Mouse (Mus musculus) urinary bladder, adult 18-20 months (tissue): ENCODE data around the gene Plekhg2.

Experiments
- DNase-seq, 2 experiments: peaks; one replicate each; pipeline ENCODE4 v3.0.0; 2022; ENCODE audit warnings: low spot score in 2 of 2, mixed read lengths in 2 of 2

Gene Plekhg2

DNA sequence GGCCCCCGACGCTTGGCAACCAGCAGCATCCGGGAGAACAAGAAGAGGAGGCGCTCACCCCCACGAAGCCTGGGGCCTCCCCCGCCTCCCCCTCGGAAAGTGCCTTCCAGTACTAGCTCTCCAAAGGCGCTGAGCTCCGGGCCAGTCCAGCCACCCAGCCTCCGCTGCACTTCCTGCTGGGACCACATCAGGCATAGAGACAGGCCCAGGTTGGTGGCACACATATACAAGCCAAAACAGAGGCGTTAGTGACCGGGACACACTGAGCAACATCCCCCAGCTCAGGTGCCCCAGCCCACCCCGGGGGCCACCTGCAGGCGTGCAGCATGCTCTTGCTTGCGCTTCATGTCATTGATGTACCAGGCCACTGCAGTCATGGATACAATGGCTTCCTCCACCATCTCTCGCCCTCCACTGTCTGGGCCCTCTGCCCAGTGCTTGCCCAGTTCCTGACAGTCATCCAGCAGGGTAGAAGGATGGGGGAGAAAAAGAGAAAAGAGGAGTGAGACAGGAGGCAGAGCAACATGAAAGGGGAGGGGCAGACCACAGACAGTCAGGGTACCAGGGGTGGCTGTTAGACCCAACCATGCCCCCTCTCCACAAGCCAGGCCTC, 4.6 kb downstream of the Plekhg2 start:
- DNase-seq = no peak

DNA sequence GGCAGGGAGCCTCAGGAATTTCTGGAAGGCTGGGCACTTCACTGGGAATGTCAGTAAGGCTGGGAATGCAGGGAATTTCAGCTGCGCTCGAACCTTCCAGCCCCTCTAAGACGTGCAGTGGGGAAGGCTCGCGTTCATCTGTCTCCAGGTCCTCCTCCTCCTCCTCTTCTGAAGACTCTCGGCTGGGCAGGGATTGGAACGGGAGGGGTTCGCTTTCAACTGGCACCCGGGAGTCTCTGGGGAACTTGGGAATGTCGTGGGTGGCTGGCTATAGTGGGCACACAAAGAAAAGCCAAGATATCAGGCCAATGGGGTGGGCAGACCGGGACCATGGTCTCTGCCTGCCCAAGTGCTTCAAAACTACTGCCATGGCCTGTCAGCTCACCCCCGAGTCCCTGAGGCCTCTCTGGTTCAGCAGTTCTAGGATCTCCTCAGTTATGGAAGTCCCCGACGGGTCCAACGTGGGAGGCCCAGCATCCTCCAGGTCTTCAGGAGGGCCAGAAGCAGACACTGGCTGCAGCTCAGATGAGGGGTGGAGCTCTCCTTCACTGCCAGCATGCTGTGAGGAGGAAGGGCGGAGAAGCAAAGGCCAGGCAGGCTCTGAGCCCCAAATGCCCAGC, 9.8 kb downstream of the Plekhg2 start:
- no peak for DNase-seq

DNA sequence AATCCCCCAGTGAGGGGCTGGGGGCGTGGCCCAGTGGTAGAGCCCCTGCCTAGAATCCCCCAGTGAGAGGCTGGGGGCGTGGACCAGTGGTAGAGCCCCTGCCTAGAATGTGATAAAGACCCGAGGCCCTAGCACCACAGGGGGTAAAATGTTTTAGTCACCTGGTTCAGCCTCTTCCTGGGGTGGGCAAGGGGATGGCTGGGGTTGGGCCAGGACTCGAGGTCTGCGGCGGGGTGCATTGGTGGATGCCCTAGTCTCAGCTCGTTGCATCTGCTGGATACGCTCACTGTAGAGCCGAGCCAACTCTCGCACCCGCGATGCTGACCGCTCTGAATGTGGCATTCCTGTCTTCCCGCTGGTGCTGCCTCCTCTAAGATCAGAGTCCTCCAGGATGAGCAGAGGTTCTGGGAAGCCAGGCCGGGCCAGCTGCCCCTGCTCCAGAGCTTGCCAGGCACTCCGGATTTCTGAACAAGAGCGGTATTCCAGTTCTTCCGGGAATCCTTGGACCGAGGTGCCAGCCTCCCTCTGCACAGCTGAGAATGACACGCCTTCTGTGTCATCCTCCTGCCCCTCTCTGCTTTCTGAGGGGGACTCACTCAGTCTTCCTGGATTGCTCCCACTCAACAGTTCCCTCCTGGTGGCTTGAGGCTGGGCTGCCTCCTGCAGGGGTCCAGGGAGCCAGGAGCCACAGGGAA, 10.6 kb downstream of the Plekhg2 start:
- DNase-seq = no peak

DNA sequence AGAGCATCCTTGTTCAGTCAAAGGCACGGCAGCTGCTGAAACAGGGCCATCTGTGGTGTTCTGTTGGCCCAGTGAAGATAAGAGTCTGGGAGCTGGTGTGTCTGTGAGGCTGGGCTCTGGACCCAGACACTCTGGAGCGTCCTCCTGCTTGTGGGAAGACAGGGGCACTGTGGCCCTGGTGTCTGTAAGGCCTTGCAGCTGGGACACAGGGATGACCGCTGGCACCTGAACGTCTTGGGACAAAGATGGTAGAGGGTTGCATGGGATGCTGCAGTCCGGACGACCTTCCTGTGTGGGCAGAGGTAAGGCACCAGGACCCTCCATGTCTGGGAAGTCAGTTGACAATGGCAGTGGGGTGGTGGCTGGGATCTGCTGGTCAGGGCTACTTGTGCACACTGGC, 12.1 kb downstream of the Plekhg2 start:
- DNase-seq = no peak

DNA sequence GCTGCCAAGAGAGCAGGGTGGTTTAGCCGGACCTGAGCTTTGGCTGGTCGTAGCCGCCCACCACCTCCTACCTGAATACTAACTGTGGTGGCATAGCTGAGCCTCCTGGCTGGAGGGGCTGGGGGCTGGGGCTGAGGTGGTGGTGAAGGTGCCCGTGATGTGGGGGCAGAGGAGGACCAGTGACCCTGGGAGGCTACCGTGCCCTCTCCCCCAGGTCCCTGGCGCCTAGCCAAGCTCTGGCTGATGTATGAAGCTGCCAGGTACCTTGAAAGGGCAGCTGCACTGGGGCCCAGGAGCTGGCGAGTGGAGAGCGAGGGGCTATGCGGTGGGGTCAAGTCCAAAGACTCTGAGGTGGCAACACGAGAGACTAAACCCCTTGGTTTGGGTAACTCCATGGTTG, 12.5 kb downstream of the Plekhg2 start:
- DNase-seq = no peak

DNA sequence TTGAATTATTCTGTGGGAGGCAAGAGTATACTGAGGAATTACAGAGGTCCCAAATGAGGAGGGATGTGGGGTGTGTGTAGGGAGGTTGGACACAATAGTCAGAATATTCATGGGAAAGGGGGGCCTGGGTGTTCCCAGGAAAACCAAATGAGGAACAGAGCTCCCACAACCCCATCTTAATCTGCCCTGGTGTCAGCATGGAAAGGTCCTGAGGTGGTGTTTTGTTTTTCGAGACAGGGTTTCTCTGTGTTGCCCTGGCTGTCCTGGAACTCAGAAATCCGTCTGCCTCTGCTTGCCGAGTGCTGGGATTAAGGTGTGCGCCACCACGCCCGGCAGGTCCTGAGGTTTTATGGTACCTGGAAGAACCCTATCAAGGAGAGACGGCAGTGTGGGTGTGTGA, 14.0 kb downstream of the Plekhg2 start:
- no peak for DNase-seq

DNA sequence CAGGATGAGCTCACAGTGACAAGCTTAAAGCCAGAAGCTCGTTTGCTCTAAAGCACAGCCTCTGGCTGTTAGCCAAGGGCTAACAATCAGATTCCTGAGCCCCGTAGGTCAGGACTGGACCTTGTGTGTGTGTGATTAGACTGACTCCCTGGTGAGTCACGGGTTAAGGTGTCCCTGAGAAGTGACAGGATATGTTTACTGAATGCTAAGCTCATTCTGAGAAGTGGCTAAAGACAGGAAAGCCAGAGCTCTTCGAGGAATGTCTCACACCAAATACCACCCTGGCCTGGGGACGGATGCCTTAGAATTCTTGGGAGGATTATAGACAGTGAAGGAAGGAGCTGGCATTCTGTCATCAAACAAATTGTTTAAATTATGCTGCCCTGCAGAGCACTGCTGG, 14.4 kb downstream of the Plekhg2 start:
- no peak for DNase-seq

DNA sequence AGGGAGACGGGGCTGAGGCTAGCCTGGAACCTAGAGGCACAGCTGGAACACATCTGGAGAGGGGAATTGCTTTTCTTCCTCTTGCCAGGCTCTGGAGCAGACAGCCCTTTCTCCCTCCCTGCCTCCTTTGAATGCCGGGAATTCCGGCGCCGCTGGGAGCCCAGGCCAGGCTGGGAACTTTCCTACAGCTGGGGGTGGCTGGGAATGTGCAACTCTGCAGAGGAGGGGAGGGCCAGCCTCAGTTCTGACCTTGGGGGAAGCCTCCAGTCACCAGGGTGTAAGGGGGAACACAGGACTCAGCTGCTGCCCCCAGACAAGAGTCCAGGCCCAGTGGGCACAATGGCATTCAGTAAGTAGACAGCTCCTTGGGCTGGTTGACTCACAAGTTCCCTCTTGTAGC, 15.4 kb downstream of the Plekhg2 start:
- no peak for DNase-seq

DNA sequence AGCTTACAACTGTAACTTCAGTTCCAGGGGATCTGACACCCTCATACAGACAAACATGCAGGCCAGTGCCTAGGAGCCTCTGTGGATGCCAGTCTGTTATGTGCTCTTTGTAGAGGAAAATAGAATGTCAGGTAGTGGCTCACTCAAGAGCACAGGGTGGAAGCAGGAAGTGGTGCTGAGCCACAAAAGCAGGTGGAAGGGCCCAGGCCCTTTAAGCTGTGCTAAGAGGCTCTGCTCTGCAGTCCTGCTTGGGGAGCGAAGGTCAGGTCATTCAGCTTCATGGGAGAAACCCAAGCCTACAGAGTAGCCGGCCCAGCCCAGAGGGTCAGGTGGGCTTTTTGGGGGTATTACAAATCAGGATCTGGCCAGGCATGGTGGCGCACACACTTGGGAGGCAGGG, 17.2 kb downstream of the Plekhg2 start:
- DNase-seq = no peak

DNA sequence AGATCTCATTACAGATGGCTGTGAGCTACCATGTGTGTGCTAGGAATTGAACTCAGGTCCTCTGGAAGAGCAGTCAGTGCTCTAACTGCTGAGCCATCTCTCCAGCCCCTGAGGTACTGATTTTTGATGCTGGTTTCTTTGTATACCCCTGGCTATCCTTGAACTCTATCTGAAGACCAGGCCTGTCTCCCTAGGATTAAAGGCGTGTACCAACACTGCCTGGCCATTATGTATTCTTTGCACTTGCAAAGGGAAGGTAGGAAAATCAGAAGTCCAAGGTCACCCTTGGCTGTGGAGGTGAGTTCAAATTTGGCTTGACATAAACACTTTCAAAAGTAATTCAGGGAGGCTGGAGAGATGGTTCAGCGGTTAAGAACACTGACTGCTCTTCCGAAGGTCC, 17.8 kb downstream of the Plekhg2 start:
- DNase-seq = no peak

DNA sequence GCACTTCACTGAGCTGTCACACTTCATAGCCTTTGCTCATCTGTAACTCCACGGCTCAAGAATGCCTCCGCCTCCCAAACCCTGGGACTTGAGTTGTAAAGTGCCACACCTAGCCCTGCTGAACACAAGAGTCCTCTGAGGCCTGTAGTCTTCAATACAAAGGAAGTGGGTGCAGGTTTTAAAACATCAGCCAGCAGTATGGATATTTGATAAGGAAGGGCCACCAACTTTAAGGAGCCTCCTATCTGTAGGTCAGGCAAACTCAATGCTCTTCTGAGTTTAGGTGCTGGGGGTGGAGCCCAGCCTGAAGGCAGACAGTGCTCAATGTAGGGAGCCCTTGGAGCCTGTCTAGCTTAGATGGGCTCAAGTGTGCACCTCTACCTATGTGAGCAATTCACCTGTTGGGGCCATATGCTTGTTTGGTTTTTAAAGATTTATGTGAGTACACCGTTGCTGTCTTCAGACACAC, 18.3 kb downstream of the Plekhg2 start:
- DNase-seq = no peak

DNA sequence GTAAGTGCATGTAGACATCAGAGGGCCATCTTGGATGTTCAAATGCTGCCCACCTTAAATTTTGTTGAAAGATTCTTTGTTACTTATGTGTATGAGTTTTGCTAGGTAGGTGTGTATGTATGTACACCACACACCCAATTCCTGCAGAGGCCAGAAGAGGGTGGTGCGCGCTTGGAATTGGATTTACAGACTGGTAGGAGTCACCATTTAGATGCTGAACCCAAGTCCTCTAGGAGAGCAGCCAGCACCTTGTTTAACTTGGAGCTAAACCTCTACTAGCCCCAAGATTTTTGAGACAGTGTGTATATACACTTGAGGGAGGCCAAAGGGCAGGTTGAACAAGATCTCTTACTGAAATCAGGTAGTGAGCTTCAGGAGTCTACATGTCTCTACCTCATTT, 19.1 kb downstream of the Plekhg2 start:
- DNase-seq = no peak

DNA sequence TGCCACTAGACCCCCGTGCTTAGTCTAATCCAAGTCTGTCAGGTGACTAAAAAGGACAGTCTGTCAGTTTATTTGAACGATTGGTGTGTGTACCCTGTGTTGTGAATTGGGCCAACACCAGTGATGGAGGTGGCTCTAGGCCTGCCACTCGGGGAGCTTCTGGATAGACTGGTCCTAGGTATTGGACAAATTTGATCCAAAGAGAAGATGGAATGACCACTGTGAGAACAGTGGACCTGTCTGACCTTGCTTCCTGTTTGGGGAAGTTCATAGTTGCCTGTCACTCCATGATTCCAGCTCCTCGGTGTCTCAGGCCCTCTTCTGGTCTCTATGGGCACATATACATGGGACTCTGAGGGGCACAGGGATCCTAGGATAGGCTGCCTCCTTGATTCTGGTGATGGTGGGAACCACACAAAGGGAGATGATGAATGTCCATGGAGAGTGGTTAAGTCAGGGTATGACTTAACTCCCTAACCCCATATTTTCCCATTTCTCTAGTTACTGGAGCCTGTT, 20.7 kb downstream of the Plekhg2 start:
- no peak for DNase-seq

DNA sequence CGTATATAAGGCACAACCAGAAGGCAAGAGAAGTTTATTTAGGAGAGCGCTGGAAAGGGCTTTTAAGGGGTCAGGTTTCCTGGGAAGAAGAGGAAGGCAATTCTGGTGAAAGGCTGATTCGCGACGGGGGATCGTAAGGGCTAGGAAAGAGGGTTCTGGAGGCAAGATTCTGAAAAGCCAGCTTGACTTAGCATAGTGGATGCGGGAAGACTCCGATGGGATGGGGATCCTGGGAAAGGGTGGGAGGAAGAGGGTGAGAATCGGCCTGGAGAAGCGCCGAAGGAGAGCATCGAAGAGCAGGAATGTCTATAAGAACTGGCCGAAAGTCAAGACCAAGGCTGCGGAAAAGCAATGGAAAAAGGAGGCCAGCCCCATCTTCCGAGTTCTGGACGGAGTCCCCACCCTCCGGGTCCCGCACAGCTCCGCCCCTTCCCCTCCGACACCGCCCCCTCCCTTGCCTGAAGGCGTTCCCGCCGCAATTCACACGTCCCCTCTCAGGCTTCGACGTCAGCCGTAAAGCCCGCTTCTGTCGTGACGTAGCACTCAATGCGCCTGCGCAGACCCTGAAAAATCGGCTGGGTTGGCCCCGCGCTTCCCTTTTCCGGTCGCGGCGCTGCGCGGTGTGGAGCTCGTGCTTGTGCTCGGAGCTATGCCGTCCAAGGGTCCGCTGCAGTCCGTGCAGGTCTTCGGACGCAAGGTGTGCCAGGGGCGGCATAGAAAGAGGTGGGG, 22.1 kb downstream of the Plekhg2 start, which contains the start of gene Rps16:
Rps16 (plus strand) TSS at position 498 of the 729 bp plus-strand sequence.
- DNase-seq = peak; percentile 98 to 99

DNA sequence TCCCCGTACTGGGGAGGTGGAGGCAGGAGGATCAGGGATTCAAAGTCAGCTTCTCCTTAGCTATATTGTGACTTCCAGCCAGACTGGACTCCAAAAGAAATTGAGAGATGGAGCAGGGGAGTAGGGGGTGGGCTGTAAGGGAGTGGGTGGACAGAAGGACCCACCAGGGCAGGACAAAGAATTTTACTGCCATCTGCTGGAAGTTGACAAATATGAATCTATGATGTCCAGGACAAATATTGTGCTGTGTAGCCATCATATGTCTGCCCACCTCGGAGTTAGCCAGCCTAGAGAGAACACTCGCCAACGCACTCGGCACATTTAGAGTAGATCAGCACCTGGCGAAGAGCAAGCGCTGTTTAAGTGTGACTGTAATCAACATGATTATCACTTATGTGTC, 23.8 kb downstream of the Plekhg2 start:
- DNase-seq = no peak

DNA sequence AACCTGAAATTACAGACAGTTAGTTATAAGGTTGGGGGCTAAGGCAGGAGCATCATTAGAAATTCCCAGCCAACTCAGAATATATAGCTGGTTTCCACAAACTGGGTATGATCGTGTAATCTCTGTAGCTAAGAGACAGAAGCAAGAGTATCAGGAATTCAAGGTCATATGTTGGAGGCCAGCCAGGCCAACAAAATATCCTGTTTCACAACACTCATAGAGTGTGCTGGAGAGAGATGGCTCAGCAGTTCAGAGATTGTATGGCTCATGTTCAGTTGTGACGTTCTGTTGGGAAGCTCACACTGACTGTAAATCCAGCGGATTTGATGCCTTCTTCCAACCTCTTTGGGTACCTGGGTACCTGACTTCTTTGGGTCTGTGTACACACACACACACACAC, 24.7 kb downstream of the Plekhg2 start:
- no peak for DNase-seq

DNA sequence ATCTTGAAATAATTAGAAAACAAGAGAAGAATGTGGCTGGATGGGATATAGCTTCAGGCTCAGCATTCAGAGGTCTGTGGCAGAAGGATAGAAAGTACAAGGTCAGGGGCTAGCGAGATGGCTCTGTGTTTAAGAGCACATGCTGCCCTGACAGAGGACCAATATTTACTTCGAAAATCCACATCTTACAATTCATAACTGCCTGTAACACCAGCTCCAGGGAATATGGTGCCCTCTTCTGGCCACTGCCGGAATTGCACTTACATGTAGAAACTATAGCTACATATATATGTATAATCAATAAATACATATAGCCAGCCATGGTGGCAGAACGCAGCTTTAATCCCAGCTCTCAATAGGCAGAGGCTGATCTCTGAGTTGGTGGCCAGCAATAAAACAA, 27.8 kb downstream of the Plekhg2 start:
- DNase-seq = peak in 1 of 2 experiments; percentile 39

DNA sequence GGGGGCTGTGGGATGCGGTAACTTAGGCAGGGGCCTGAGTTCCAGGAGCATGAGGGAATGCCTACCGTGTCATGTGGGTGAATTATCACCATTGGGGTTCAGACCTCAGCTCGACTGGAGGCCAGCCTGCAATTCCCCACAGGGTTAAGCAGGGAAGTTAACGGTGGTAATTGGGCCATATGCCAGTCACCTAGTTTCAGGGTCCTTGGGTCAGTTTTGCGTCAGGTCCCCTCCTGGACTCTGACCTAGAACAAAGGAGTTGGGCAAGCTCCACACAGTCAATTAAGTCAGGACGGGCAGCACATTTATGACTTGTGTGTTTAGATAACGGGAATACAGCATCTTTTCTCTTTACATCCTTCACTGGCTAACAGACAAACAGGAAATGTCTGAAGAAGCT, 31.0 kb downstream of the Plekhg2 start:
- no peak for DNase-seq

DNA sequence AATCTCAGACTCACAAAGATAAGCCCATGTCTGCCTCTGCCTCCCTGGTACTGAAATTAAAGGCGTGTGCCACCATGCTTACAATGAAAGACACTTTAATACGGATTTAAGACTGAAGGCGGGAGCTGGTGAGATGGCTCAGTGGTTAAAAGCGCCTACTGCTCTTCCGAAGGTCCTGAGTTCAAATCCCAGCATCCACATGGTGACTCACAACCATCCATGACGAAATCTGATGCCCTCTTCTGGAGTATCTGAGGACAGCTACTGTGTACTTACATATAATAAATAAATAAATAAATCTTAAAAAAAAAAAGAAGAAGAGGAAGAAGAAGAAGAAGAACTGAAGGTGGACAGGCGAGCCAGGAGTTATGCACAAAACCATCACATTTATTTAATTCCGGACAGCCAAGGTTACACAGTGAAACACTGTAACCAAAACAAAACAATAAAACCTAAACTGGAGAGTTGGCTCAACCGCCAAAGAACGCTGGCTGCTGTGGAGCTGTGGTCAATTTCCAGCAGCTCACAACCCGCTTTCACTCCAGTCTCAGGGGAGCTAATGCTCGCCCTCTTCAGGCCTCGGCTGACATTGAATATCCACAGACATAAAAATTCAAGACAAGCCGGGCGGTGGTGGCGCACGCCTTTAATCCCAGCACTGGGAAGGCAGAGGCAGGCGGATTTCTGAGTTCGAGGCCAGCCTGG, 33.0 kb downstream of the Plekhg2 start:
- DNase-seq = peak; percentile 18 to 26

DNA sequence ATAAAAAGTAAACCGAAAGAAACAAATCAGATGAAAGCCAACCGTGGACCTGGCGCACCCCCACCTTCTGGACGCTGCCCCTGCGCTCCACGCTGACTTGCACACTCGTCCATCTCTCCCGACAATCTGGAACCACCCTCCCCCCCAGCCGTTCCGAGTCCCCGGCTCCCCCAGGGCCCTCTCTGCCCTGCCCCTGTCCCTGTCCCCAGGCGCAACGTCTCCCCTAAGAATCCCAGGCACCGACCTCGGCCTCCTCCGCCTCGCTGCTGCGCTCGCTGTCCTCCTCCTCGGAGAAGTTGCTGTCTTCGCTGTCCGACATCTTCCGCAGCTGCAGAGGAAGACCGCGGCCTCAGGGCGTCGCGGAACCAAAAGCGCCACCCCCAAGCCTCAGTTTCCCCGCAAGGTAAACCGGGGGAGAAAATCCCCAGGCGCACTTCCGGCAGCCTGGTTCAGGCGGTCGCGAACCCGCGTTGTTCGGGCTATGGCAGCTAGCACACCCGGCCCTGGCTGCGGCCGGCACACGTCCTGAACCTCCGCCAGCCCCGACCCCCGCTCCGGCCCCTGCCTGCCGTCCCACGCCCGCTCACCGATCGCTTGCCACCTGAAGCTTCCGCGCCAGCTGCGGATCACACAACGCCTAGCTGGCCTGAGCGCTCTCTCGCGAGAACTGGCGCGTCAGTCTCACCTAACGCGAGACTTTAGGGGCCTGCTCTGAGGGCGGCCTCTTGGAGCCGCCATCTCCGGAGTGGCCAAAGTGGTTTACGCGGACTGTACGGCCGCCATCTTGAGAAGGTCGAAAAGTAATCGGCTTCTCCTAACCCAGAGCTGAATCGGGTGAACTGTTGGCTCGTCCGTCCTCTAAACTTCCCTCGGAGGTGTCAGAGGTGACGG, 34.0 kb downstream of the Plekhg2 start, which contains the start of gene Supt5:
Supt5 (minus strand) TSS at position 639 of the 891 bp plus-strand sequence.
- DNase-seq = peak; percentile 94 to 96
